Mouse (Mus musculus): ENCODE measurements around the gene Hnf1b.

Hnf1b gene

DNA sequence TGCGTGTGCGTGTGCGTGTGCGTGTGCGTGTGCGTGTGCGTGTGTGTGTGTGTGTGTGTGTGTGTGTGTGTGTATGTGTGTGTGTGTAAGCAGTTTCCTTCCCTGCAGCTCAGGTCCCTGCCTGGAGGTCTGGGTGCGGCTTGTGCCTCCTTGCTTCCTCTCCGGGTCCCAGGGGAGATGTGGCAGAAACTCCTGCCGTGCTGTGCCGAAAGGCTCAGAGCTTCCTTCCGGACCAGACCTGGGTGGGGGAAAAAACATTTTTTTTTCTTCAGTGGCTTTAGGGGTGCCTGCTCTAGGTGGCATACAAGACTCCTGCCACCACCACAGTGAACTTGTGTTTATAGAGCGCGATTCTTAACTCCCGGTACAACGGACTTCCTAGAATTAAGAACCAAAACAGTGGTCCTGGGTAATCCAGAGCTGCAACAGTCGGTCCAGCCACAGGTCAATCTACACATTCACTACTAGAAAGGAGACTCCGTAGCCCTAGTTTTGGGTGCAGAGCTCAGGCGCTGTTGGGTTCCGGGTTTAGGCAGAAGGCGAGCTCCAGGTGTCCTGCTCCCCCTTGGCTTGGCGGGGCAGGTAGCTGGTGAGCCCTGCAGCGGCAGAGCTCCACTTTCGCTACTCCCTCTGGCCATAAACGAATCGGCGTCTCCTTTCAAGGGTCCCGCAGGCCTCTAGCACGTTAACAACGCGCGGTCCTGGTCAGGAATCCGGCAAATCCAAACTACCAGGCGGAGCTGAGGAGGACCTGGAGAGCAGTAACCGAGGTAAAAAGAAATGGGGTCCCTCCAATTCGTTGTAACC, at the start of gene Hnf1b:
Gene Hnf1b (plus strand): TSS at position 535 of the 807 bp plus-strand sequence.
- peak in 1 of 2 experiments; percentile 26 for DNase-seq (ENCODE audit: low spot score in 2 of 2)

DNA sequence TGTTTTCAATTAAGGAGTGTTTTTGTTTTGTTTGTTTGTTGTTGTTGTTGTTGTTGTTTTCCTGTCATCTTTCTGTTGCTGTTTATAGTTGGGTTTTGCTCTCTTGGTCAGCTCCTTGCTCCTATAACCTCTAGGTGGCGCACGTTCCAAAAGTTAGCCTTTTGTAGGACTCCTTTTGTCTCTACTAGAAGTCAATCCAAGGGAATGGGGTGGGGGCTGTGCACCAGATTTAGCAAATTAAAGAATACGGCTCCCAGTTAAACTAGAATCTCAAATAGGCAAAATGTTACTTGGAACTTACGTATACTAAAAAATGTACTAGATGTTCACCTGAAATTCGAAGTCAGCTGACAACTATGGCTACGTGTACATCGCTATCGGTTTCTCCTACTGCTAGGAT, 47.7 kb upstream of the Hnf1b start:
- DNase-seq (ENCODE audit: low spot score in 2 of 2), result no peak

- no peak for DNase-seq (ENCODE audit: low spot score in 2 of 2)
Observed at GRCm38 (mm10) chr11:83802581-83802980, 47.3 kb upstream of the Hnf1b start.

DNA sequence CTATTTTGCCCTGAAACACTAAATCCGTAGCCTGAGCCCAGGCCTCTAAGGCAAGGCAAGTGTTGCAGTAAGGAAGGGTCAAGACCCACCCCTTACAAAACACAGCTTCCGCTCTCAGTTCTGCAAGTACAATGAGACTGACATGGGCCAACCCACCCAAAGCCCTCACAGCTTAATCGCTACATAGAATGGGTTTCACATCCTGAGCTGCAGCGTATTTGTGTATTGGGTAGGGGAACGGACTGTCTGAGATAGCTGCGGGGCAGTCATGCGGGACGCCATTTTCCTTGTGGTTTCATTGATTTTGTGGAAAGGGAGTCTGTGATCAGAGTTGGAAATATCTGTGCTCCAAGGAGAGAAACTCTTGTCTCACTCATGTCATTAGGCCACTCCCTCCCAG, 39.4 kb upstream of the Hnf1b start:
- no peak for DNase-seq (ENCODE audit: low spot score in 2 of 2)

DNA sequence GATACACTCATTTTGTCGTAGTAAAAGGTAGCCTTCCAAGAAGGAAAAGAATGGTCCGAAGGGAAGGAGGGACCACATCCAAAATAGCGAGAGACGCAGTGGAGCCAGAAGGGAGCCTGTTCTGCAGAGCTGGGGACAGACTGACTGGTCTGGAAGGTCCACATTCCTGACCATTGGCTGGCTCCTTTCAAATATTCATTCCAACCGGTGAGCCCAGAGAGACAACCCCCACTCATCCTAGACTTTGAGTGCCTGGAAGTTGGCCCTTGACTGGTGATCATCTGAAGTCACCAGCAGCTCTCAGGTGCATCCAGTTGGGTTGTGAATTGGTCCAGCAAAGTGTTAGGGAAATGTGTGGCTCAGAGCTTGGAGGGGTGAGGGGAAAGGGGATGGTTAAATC, 34.7 kb upstream of the Hnf1b start:
- peak in 1 of 2 experiments; percentile 7 for DNase-seq (ENCODE audit: low spot score in 2 of 2)

DNA sequence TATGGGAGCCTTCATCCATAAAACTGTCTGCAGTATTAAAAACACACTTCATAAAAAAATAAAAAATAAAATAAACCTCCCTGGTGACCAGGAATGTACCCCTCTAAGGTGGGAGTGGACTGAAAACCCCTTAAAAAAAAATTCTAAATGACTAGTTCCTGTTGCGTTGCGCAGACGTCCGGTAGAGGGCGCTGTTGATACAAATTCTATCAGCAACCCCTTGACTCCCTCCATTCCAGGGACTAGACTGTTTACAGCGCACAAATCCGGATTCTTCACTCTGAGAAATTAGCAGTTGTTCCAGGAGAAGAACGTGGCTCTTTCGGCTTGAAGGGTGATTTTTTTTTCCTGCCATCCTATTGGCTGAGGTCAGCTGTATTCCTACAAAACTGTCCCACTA, 34.2 kb upstream of the Hnf1b start:
- DNase-seq (ENCODE audit: low spot score in 2 of 2), result peak; percentile 38 to 46

- DNase-seq (ENCODE audit: low spot score in 2 of 2), result no peak
Observed at GRCm38 (mm10) chr11:83817048-83817447, 32.8 kb upstream of the Hnf1b start.

DNA sequence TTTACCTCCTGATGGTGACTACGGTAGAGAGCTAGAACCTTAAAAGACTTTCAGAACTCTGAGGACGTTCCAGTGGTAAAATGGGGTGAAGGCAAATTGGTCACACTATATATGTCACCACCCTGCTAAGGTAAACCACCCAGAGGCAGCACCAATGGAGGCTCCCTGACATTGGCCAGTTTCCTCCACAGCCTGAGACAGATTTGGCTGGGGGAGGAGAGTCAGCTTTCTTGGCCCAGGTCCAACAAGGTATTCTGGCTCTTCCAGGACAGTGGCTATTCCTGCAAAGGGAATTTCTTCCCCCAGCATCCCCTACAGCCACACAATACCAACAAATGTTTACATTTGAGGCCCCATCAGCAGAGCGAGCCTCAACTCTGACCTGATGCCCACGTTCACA, 31.9 kb upstream of the Hnf1b start:
- DNase-seq (ENCODE audit: low spot score in 2 of 2), result no peak

DNA sequence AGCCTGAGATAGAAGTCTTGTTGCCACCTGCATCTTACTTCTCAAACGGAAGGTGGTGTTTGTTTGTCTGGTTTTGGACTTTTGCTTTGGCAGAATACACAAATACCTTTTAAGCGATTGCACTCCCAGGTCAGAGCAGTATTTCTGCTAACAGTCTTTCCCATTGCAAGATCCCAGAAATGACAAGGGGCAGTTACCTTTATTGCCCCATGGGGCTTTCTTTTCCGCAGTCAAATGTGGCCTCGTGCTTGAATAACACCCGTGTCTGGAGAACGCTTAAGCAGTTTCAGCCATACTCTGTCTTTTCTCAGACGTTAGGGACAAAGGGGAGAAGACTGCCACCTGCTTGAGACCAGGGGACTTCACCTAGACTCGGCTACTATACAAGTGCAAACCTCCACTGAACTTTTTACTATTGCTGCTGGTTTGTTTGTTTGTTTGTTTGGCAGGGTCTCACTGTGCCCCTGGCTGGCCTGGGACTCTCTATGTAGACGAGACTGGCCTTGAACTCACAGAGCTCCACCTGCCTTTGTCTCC, 31.2 kb upstream of the Hnf1b start:
- no peak for DNase-seq (ENCODE audit: low spot score in 2 of 2)

DNA sequence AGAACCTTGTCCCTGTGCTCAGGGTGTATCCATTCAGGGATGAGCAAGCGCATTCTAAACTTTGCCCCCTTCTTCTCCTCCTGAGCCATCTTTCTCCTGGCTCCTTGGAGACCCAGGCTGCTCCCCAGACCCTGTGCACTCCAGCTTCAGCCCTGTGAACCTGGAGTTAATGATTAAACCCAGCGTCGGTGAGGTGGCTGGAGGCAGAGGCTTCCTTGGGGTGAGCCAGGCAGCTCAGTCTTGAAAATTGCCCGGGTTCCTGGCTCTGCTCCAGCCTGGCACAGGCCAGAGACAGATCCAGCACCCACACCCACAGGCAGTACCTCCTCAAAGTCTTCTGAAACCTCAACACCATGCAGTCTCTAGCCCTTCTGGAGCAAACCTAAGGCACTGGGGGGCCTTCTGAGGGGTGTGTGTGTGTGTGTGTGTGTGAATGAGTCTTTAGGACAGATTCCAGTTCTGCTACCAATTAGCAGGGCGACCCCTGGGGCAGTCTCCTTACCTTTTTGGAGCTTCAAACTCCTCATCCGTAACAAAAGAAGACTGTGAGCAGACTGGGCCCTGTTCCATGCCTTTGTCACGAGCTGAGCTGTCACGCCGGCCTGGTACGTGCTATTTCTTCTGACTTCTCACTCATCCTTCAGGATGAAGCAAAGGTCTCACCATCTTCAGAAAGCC, 29.9 kb upstream of the Hnf1b start:
- DNase-seq (ENCODE audit: low spot score in 2 of 2), result peak; percentile 11 to 26

- no peak for DNase-seq (ENCODE audit: low spot score in 2 of 2)
Observed at GRCm38 (mm10) chr11:83826142-83826541, 23.7 kb upstream of the Hnf1b start.

GRCm38 (mm10) chr11:83828553-83829142, 21.2 kb upstream of the Hnf1b start:
- DNase-seq (ENCODE audit: low spot score in 2 of 2), result no peak

DNA sequence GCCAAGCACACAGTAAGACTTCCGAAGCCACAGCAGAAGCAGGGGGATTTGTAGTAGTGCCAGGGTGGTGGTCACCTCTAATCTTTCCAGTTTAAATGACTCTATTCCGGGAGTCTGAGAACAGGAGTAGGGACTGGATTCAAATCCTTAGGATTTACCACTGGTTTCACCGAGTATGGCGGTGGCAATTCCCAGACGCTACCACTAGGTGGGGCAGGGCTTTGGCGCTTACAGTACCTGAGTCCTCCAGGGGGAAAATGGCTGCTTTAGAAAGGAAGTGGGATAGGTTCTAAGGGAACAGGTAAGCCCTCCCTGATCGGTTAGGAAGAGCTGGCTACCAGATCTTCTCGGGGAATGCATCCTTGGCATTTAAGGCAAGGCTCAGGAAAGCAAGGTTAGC, 17.5 kb upstream of the Hnf1b start:
- DNase-seq (ENCODE audit: low spot score in 2 of 2), result no peak

- no peak for DNase-seq (ENCODE audit: low spot score in 2 of 2)
Observed at GRCm38 (mm10) chr11:83833517-83833916, 16.3 kb upstream of the Hnf1b start.

- no peak for DNase-seq (ENCODE audit: low spot score in 2 of 2)
Observed at GRCm38 (mm10) chr11:83833959-83834496, 15.8 kb upstream of the Hnf1b start.

GRCm38 (mm10) chr11:83839451-83839850, 10.4 kb upstream of the Hnf1b start:
- DNase-seq (ENCODE audit: low spot score in 2 of 2), result no peak

GRCm38 (mm10) chr11:83843534-83843933, 6.3 kb upstream of the Hnf1b start:
- peak in 1 of 2 experiments; percentile 45 for DNase-seq (ENCODE audit: low spot score in 2 of 2)

GRCm38 (mm10) chr11:83850586-83851272, 866 bp downstream of the Hnf1b start:
- DNase-seq (ENCODE audit: low spot score in 2 of 2), result peak; percentile 43 to 49

DNA sequence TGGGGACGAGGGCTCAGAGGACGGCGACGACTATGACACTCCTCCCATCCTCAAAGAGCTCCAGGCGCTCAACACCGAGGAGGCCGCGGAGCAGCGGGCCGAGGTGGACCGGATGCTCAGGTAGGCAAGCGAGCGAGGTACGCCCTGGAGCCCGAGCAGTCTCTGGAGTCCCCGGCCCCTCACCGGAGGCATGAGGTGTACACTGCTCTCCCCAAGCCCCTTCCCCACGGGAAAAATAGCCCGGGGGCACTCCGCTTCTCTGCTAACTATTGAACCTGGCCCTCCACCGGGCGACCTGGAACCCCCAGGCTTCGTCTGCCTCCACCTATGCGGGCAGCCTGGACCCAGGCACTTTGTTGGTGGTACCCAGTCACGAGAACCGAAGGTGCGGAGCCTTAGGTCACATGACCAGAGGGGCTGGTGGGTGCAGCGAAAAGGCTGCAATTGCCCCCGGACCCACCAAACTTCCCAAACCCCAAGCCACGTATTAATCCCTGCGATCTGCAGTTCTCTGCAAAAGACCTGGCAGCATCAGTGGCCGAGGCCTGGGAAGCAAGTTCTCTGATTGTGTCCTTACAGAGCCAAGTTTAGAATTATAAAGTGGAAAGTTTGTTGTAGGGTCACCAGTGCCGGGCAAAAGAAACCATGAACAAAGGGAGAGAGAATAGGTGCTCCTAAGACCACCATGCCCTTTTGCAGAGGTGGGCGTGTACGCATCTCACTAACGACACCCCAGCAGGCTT, 1.6 kb downstream of the Hnf1b start:
- no peak for DNase-seq (ENCODE audit: low spot score in 2 of 2)

- peak; percentile 16 to 44 for DNase-seq (ENCODE audit: low spot score in 2 of 2)
Observed at GRCm38 (mm10) chr11:83852016-83852355, 2.1 kb downstream of the Hnf1b start.

All from urinary bladder, postnatal 36 days (tissue).